Mouse (Mus musculus): ENCODE results near the gene Il22ra2.

Gene Il22ra2

DNA sequence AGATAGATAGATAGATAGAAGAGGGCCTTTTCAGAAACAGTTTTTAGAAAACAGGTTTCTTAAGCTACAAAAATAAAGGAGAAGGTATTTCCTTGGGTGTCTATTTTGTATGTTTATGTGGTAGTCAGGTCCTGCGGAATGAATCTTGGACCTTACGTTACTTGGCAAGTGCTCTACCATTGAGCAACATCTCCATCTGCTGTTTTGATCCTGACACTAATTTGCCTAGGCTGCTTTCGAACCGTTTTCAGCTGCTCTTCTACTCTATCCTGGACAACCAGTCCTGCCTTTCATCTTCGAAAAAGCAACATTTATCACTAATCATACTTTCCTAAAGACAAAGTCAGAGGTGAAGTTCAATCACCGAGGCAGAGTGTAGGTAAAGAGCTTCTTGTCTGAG lies 18.6 kb upstream of the Il22ra2 start:
- no peak for DNase-seq

- DNase-seq, result no peak
Observed at GRCm38 (mm10) chr10:19609125-19609524, 12.7 kb upstream of the Il22ra2 start.

DNA sequence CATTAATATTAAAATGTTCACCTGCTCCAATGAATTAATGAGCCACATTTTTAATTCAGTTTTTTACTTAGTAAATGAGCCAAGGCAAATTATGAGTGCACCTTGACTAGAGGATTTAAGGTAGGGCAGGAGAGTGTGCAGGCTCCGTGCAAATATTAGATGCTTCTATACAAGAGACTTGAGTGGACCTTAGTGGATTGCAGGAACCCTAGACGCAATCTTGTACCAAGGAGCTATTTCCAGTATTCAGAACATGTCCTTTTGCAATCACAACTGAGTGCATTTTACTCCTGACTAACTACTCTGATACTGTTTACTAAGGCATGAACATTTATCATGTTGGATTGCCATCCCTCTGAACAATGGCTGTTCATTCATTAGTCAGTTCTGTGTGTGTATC lies 10.2 kb upstream of the Il22ra2 start:
- no peak for DNase-seq

DNA sequence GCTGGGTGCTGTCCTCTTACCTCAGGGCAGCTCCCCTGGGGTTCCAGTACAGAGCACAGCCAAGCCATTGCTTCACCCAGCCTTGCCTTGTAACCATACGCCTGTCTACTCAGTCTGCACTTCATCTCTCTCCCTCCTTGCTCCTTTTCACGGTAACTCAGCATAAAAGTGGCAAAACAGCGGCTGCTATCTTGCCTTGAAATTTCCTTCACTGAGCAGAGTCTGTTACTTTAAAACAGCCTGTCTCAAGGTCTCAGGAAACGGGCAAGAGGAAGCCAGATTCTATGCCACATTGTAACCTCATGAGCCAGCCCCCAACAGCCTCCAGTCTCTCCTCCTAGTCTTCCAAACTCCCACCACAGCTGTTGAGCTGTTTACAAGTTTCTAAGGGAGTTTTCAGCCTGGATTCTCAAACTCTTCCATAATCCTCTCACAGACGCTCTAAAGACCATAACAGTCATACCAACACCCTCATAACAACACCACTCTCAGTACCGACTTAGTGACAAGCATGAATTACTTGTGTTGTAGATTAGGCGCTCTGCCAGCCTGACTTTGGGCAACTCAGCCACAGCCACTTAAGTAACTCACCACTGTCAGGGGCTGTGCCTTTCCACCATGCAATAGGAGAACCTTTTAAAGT lies 8.6 kb upstream of the Il22ra2 start:
- no peak for DNase-seq

GRCm38 (mm10) chr10:19619736-19620135 lies 2.1 kb upstream of the Il22ra2 start:
- no peak for DNase-seq

- no peak for DNase-seq
Observed at GRCm38 (mm10) chr10:19624617-19625016, 2.8 kb downstream of the Il22ra2 start.

- no peak for DNase-seq
Observed at GRCm38 (mm10) chr10:19627342-19627741, 5.5 kb downstream of the Il22ra2 start.

DNA sequence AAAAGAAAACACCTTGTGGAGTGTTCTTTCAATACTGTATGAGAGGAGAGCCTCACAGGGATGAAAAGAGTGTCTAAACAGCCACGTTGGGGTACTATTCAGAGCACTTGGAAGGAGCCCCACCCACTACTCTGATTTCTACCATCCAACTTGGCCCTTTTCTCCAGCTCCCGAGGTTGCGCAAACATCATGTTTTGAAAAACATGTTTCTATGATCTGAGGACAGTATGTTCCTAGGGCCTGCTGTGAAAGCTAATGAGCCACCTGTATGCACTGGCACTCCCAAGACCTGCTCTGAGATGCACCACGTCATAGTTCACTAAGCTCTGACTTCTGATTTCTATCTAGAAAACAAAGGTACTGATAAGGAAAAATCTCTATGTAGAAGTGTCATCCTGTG lies 6.0 kb downstream of the Il22ra2 start:
- no peak for DNase-seq

GRCm38 (mm10) chr10:19631616-19632195 lies 9.9 kb downstream of the Il22ra2 start:
- DNase-seq, result no peak

DNA sequence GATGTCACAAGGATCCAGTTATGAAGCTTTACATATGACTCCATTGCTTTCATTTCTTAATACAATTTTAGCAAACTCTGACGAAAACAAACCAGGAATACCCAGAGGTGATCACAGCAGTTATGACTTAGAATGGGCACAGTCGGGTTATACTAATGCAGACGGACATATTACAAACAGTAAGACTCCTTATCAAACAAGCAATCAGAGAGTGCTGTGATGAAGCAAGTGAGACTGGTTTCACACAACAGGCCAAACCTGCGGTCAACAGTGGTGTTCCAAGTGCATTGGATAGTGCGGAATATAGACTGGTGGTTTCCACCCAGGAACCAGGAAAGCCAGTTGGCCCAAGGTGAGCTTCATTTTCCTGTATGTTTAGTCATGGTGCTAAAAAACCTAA lies 17.1 kb downstream of the Il22ra2 start:
- no peak for DNase-seq

- no peak for DNase-seq
Observed at GRCm38 (mm10) chr10:19639630-19640029, 17.8 kb downstream of the Il22ra2 start.

DNA sequence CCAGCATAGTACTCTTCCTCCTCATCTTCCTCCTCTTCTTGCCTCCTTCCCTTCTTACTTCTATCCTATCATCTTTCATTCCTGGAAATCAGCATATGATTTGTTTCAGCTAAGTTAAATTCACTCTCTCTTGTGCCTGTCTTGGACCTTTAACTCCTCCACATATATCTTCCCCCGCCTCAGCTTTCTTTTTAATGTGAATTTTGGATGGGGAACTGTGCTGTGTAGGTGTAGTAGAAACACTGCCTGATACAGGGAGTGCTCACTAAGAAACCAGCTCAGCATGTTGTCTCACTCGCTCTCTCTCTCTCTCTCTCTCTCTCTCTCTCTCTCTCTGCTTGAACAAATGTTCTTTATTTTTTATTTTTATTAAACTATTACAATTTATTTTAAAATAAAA lies 23.3 kb downstream of the Il22ra2 start:
- no peak for DNase-seq

- no peak for DNase-seq
Observed at GRCm38 (mm10) chr10:19657426-19657825, 35.6 kb downstream of the Il22ra2 start.

DNA sequence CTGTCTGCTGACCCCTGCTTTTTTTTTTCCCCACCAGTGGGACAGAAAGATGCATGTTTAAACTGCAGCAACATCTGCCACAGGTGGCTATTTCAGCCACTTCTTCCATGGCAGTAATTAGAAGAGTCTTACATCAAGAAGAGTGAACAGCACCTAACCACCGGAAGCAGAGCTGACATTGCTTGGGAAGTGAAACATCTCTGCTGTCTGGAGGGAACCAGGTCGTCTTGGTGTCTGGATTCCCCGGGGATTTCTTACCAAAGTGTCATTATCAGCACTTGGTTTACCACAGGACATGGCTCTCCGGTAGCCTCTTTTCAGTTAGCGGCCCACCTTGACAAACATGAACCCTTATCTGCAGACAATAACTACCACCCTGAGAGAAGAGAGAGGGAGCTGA lies 38.2 kb downstream of the Il22ra2 start:
- no peak for DNase-seq

GRCm38 (mm10) chr10:19668973-19669372 lies 47.2 kb downstream of the Il22ra2 start:
- no peak for DNase-seq

GRCm38 (mm10) chr10:19672015-19672414 lies 50.2 kb downstream of the Il22ra2 start:
- DNase-seq, result no peak

DNA sequence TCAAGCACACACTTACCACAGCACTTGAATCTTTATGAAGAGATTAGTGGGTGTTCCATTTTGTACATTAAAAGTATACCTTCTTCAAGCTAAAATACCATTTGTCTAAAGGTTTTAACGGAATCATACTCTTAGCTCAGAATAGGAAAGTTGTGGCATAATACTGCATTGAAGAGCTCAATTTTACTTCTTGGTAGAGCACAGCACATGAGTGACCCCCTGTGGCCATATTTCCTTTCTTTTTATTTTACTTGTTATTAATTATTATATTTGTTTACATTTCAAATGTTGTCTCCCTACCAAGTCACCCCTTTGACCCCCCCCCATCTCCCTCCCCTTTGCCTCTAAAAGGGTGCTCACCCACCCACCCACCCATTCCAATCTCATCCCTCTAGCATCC lies 51.3 kb downstream of the Il22ra2 start:
- no peak for DNase-seq
